Mouse (Mus musculus) liver, postnatal 0 days (tissue): ENCODE results near the gene Adcy9. TPM values are rescaled to one million over a fixed set of nuclear protein-coding genes. Genes with fewer than 3 reads are reported as not detected.
"Not testable (repeated sequence)": the region's sequence is repeated elsewhere in the genome, so short reads cannot be mapped to it uniquely, and the experiment has no call there.

Experiments used
- ATAC-seq: fragments of 200-750 bp; cut with Nextera tagmentation; 2 replicates; pipeline ENCODE4 v1.8.0; 2017; ENCODE audit warnings: mild to moderate bottlenecking, moderate library complexity
- DNase-seq: peaks from one replicate; pipeline ENCODE4 v3.0.0-alpha.2; 2016
- H3K27ac ChIP-seq: fragments of 300-500 bp; sonication (generic); 2 replicates; pipeline ENCODE4 v1.5.1; 2014; ENCODE audit warnings: antibody characterized with exemption, moderate library complexity, mild to moderate bottlenecking, low read depth
- H3K27me3 ChIP-seq: fragments of 300-500 bp; sonication (generic); 2 replicates; pipeline ENCODE4 v1.6.1; 2014; ENCODE audit warnings: low read length, control low read depth, mixed read lengths; ENCODE audit not compliant: insufficient read depth
- H3K36me3 ChIP-seq: fragments of 300-500 bp; sonication (generic); replicated peaks from 2 replicates; pipeline ENCODE4 v1.6.1; 2014; ENCODE audit warnings: mild to moderate bottlenecking, control low read depth, low read length, moderate library complexity, mixed read lengths; ENCODE audit not compliant: insufficient read depth
- H3K4me1 ChIP-seq: fragments of 300-500 bp; sonication (generic); 2 replicates; pipeline ENCODE4 v1.6.1; 2014; ENCODE audit warnings: antibody characterized with exemption, mild to moderate bottlenecking, control low read depth; ENCODE audit not compliant: insufficient read depth
- H3K4me2 ChIP-seq: fragments of 300-500 bp; sonication (generic); 2 replicates; pipeline ENCODE4 v1.6.1; 2014; ENCODE audit warnings: low read depth, mild to moderate bottlenecking, low read length, moderate library complexity, mixed read lengths
- H3K4me3 ChIP-seq: fragments of 300-500 bp; sonication (generic); 2 replicates; pipeline ENCODE4 v1.5.1; 2014; ENCODE audit warnings: low read depth, low read length
- H3K9ac ChIP-seq: fragments of 300-500 bp; sonication (generic); replicated peaks from 2 replicates; pipeline ENCODE4 v1.6.1; 2014; ENCODE audit warnings: mild to moderate bottlenecking, moderate library complexity
- H3K9me3 ChIP-seq: fragments of 300-500 bp; sonication (generic); 2 replicates; pipeline ENCODE4 v1.6.1; 2016; ENCODE audit warnings: mild to moderate bottlenecking, control low read depth, low read length, mixed read lengths
- CTCF ChIP-seq: sonication (generic); IDR thresholded peaks from 2 replicates; pipeline ENCODE4 v1.5.1; 2016; ENCODE audit warnings: antibody characterized with exemption, low read depth
- EP300 ChIP-seq: IDR thresholded peaks from 2 replicates; pipeline ENCODE4 v1.6.1; 2016; ENCODE audit warnings: antibody characterized with exemption, low read depth, mild to moderate bottlenecking
- WGBS: fragments of 180-500 bp; shearing (Covaris S2); extraction: QIAGEN DNeasy Blood & Tissue Kit; methylation state at CpG from one replicate; pipeline ENCODE4 v1.1.7; 2014; ENCODE audit not compliant: insufficient replicate concordance; 5-methylcytosine and 5-hydroxymethylcytosine counted together
- polyA plus RNA-seq: library from polyadenylated mRNA; unstranded; fragments of >200 nt; fragmentation: Nextera tagmentation; extraction: Ambion mirVana; gene quantifications from 2 replicates; pipeline ENCODE4 v1.2.1, GENCODE M21; 2015

Adcy9 gene
- polyA plus RNA-seq, 1 experiment from 2014 or later, result 0.80 TPM

DNA sequence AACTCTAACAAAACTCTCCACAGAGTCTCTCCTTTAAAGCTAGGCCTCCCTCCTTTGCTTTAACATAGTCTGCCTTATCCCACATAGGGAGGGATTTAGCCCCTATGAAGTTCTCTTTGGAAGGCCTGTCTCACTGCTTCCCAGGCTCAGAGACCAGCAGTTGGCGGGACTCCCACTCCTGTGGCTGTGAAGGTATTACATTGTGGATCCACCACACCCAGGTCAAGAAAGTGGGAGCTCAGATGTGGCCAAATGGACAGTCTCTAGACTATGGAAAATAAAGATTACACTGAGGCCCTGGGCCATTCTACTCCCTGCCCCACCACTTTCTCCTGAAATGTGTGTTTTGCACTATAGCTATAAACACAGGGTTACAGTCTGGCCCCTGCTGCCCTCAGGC lies 53.0 kb downstream of the Adcy9 start:
- Histone ChIP-seq H3K9ac (no peak overlapping the region), H3K27ac (peak overlapping the region; percentile 62), H3K36me3 (no peaks in the 10 kb centered on the region), H3K4me2 (no peak overlapping the region), H3K9me3 (no peaks in the 10 kb centered on the region), H3K27me3 (no peaks in the 10 kb centered on the region), H3K4me3 (no peak overlapping the region), H3K4me1 (peaks cover 29% of the 10 kb centered on the region)
- ATAC-seq (no peak), DNase-seq (no peak)
- TF ChIP-seq EP300, result no peak
- TF ChIP-seq CTCF, result no peak
- WGBS, result 77% methylated on average over 1 of the region's 1 CpGs

DNA sequence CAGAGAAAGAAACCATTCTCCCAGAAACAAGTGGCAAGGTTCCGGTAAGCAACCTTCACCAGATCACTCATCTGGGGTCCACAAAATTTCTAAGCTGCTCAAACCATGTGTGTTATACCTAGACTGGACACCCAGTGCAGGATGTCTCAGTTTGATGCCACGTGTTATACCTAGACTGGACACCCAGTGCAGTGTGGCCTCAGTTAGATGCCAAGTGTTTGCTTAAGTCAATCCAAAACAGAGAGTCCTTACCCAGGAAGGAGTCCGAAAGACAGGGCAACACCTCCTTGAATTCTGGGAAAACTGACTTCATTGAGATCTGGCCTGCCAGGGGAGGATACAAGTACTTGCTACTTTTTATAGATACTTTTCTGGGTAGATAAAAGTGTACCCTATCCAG lies 53.6 kb downstream of the Adcy9 start:
- TF ChIP-seq EP300, result no peak
- no peak for TF ChIP-seq CTCF
- H3K27ac ChIP-seq, result no peak overlapping the region
- H3K9ac ChIP-seq, result no peak overlapping the region
- WGBS, result 87% methylated on average over 3 of the region's 3 CpGs
- H3K4me2 ChIP-seq, result no peak overlapping the region
- DNase-seq (no peak), ATAC-seq (no peak)
- H3K4me3 ChIP-seq, result no peak overlapping the region
- H3K36me3 ChIP-seq, result no peaks in the 10 kb centered on the region
- H3K9me3 ChIP-seq, result no peaks in the 10 kb centered on the region
- peaks cover 29% of the 10 kb centered on the region for H3K4me1 ChIP-seq
- no peaks in the 10 kb centered on the region for H3K27me3 ChIP-seq

DNA sequence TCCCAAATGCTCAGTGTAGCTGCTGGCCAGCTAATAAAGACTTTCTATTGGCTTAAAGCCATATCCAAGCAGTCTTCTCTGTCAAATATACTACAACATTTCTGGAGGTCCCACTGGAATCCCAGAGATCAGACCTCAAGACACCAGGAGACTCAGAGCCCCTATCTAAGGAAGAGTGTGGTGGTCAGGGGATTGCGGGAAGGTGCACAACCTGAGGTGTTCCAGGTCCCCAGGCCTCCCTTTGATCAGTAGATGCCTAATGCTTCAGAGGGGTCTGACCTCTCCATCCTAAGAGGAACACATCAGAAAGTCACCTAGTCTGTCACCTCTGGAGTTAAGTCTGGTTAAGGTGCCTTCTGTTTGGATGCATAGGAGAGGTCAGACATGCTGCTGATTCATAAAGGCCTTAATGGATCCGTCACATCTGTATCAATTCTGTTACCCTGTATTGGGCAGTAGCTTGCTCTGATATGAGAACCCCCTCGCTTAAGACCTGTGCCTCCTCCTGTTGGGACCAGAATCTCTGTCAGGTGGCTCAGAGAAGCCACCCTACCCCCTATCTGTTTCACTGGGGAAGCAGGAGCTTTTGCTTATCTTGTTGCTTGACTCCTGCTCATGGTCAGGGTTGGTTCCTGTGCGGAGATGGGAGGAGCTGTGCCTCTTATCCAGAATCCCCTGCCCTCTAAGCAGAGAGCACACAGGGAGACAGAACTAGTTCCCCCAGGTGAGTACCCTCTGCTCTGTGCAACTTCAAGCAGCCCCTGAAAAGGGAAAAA lies 56.8 kb downstream of the Adcy9 start:
- Histone ChIP-seq H3K9ac (no peak overlapping the region), H3K4me2 (no peak overlapping the region), H3K27ac (no peak overlapping the region), H3K4me3 (no peak overlapping the region), H3K27me3 (no peaks in the 10 kb centered on the region), H3K36me3 (no peaks in the 10 kb centered on the region), H3K4me1 (peaks cover 8% of the 10 kb centered on the region), H3K9me3 (no peaks in the 10 kb centered on the region)
- DNase-seq (no peak), ATAC-seq (no peak)
- WGBS, result 63% methylated on average over 4 of the region's 4 CpGs
- TF ChIP-seq EP300, result no peak
- no peak for TF ChIP-seq CTCF

DNA sequence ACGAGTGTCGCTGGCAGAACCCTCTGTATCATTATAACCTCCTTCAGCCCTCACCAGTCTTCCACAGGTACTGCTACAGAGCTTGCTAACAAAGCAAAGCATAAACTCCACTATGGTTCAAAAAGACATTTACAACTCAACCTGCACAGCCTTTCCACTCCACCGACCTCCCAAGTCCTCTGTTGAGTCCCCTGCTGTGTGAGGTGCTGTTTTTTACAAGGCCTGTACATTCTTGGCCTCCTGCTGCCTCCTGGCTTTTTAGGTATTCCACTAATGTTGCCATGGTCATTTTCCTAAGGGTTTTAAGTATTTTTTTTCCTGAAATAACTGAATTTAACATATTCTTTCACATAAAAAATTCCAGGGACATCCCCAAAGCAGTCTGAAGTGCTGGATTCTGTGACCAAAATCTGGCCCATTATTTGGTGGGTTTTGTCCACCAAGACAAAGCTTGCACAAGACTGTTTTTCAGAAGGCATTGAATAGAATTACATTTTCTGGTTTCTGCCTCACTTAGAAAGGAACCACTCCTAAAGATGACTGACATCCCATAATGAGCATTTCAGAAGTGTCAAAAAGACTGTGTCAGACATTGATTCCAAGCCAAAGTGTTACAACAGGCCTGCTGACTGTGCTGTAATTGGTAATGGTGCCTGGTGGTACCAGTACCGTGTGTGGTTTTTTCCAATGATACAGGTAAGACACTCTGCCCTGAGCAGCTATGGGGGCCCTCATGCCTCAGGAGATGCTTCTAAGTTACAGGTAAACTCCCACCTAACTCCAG lies 64.8 kb downstream of the Adcy9 start:
- TF ChIP-seq CTCF, result no peak
- TF ChIP-seq EP300, result no peak
- Histone ChIP-seq H3K36me3 (no peaks in the 10 kb centered on the region), H3K9ac (no peak overlapping the region), H3K4me2 (no peak overlapping the region), H3K27ac (no peak overlapping the region), H3K27me3 (no peaks in the 10 kb centered on the region), H3K4me3 (no peak overlapping the region), H3K4me1 (no peaks in the 10 kb centered on the region), H3K9me3 (no peaks in the 10 kb centered on the region)
- 72% methylated on average over 4 of the region's 4 CpGs for WGBS
- ATAC-seq (no peak), DNase-seq (no peak)

DNA sequence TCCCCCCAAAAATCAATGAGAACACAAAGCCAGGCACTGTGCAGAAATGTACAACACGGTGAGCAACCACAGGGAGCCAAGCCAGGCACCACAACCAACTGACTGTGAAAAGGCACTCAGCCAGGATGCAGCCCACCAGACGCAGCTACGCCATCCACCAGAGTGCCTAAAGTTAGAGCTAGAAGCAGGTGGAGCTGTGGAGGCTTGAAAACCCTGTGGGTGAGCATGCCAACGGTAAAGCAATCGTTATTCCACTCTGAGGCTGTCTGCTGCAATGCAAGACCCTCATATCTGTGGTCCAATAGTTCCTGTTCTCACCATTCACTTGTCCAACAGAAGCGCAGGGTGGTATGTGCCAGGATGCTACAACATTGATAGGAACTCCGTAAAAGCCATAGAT lies 77.7 kb downstream of the Adcy9 start:
- TF ChIP-seq EP300 (no peak), CTCF (no peak)
- DNase-seq (no peak), ATAC-seq (no peak)
- WGBS, result 86% methylated on average over 7 of the region's 7 CpGs
- H3K27me3 ChIP-seq, result no peaks in the 10 kb centered on the region
- H3K9me3 ChIP-seq, result no peaks in the 10 kb centered on the region
- no peak overlapping the region for H3K4me2 ChIP-seq
- no peaks in the 10 kb centered on the region for H3K4me1 ChIP-seq
- no peak overlapping the region for H3K9ac ChIP-seq
- H3K27ac ChIP-seq, result no peak overlapping the region
- no peak overlapping the region for H3K4me3 ChIP-seq
- no peaks in the 10 kb centered on the region for H3K36me3 ChIP-seq

DNA sequence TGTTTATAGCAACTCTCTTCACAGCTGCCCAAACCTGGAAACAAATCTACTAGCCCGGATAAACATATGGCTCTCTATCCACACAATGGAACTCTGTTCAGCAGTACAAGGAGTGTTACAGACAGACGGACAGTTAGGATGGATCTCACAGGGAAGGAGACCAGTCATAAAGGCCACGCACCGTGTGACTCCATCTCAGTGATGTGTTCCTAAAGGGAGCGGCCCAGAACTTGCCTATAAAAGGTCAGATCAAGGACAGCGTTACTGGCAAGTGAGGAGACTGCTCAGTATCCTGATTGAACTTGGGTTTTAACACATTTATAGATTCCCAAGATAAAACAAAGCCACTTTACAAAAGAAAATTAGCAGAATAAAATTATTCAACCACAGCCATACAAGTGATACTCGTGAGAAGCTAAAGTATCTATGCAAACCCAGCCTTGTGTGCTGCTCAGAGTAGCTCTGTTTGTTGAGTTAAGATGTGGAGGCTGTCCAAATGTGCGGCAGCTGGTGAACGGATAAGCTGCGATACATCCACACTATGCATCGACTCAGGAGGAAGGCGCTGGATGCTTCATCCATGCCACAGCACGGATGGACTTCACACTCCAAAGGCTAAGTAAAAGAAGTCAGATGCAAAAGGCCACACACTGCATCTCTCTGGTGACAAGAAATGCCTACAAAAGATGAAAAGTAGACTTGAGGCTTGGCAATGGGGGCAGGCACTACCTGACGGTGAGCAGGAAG lies 78.8 kb downstream of the Adcy9 start:
- Histone ChIP-seq H3K36me3 (no peaks in the 10 kb centered on the region), H3K27me3 (no peaks in the 10 kb centered on the region), H3K9ac (no peak overlapping the region), H3K4me1 (no peaks in the 10 kb centered on the region), H3K4me3 (no peak overlapping the region), H3K9me3 (no peaks in the 10 kb centered on the region), H3K27ac (no peak overlapping the region), H3K4me2 (no peak overlapping the region)
- 83% methylated on average over 14 of the region's 14 CpGs for WGBS
- TF ChIP-seq CTCF (no peak), EP300 (no peak)
- ATAC-seq, result no peak
- DNase-seq, result no peak

DNA sequence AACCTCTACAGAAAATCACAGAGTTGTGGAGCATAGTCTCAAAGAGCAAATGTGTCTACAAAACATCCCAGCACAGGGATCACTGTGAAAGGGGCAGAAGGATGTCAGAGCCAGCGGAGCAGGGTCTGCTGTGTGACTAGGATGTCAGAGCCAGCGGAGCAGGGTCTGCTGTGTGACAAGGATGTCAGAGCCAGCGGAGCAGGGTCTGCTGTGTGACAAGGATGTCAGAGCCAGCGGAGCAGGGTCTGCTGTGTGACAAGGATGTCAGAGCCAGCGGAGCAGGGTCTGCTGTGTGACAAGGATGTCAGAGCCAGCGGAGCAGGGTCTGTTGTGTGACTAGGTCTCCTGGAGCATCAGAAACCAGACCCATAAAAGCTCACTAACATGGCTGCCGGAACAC lies 81.1 kb downstream of the Adcy9 start:
- not testable (repeated sequence) for H3K4me2 ChIP-seq, H3K27me3 ChIP-seq, H3K4me1 ChIP-seq, H3K36me3 ChIP-seq, H3K27ac ChIP-seq, H3K9ac ChIP-seq, H3K4me3 ChIP-seq, ATAC-seq, DNase-seq, H3K9me3 ChIP-seq
- 89% methylated on average over 6 of the region's 7 CpGs for WGBS
